Mouse (Mus musculus) kidney, postnatal 0 days (tissue): ENCODE results near the gene Lrmp. TPM values are rescaled to one million over a fixed set of nuclear protein-coding genes. Genes with fewer than 3 reads are reported as not detected.
A peak's percentile ranks its signal among the peaks of the same experiment; 100 is the strongest.

ENCODE experiments used
- ATAC-seq: fragments of 200-750 bp; cut with Nextera tagmentation; replicated peaks from 2 replicates; pipeline ENCODE4 v1.8.0; 2017; ENCODE audit warnings: low read depth, moderate number of reproducible peaks, moderate TSS enrichment, moderate library complexity; ENCODE audit not compliant: low FRiP score
- DNase-seq: peaks from one replicate; pipeline ENCODE4 v3.0.0-alpha.2; 2016; ENCODE audit warnings: low spot score
- H3K27ac ChIP-seq: fragments of 300-500 bp; sonication (generic); 2 replicates; pipeline ENCODE4 v1.5.1; 2014; ENCODE audit warnings: mild to moderate bottlenecking
- H3K27me3 ChIP-seq: fragments of 300-500 bp; sonication (generic); 2 replicates; pipeline ENCODE4 v1.6.1; 2014; ENCODE audit warnings: low read length, mixed read lengths; ENCODE audit not compliant: insufficient read depth
- H3K36me3 ChIP-seq: fragments of 300-500 bp; sonication (generic); 2 replicates; pipeline ENCODE4 v1.6.1; 2014; ENCODE audit warnings: low read length, mixed read lengths; ENCODE audit not compliant: insufficient read depth
- H3K4me1 ChIP-seq: fragments of 300-500 bp; sonication (generic); replicated peaks from 2 replicates; pipeline ENCODE4 v1.6.1; 2014; ENCODE audit warnings: antibody characterized with exemption, low read length, mixed read lengths; ENCODE audit not compliant: insufficient read depth
- H3K4me2 ChIP-seq: fragments of 300-500 bp; sonication (generic); 2 replicates; pipeline ENCODE4 v1.6.1; 2014; ENCODE audit warnings: mild to moderate bottlenecking, low read length, moderate library complexity, mixed read lengths
- H3K4me3 ChIP-seq: fragments of 300-500 bp; sonication (generic); replicated peaks from 2 replicates; pipeline ENCODE4 v1.5.1; 2014; ENCODE audit warnings: low read depth, low read length
- H3K9ac ChIP-seq: fragments of 300-500 bp; sonication (generic); 2 replicates; pipeline ENCODE4 v1.6.1; 2014; ENCODE audit warnings: low read depth, low read length
- H3K9me3 ChIP-seq: fragments of 300-500 bp; sonication (generic); replicated peaks from 2 replicates; pipeline ENCODE4 v1.6.1; 2016; ENCODE audit warnings: low read length, inconsistent platforms, mixed read lengths
- CTCF ChIP-seq: IDR thresholded peaks from 2 replicates; pipeline ENCODE4 v1.5.1; 2016; ENCODE audit warnings: antibody characterized with exemption, low read depth, mild to moderate bottlenecking, moderate library complexity
- WGBS: fragments of 180-500 bp; shearing (Covaris S2); extraction: QIAGEN DNeasy Blood & Tissue Kit; methylation state at CpG from one replicate; pipeline ENCODE4 v1.1.7; 2014; 5-methylcytosine and 5-hydroxymethylcytosine counted together
- polyA plus RNA-seq: library from polyadenylated mRNA; unstranded; fragments of >200 nt; fragmentation: Nextera tagmentation; extraction: Ambion mirVana; gene quantifications from 2 replicates; pipeline ENCODE4 v1.2.1, GENCODE M21; 2015

Gene Lrmp
- polyA plus RNA-seq, result 0.87 and 1.0 TPM in 2 replicates

GRCm38 (mm10) chr6:145115476-145116097 is at the start of gene Lrmp:
TSS of gene Lrmp (plus strand) at chr6:145115653.
- TF ChIP-seq CTCF, result no peak
- ATAC-seq (no peak), DNase-seq (no peak)
- Histone ChIP-seq H3K4me3 (no peak within 1 kb of the TSS), H3K4me2 (no peak within 1 kb of the TSS), H3K4me1 (no peaks in the 10 kb centered on the region), H3K9me3 (no peaks in the 10 kb centered on the region), H3K27ac (no peak within 1 kb of the TSS), H3K27me3 (no peaks in the 10 kb centered on the region), H3K36me3 (no peaks in the 10 kb centered on the region), H3K9ac (no peak within 1 kb of the TSS)
- 78% methylated on average over 6 of the region's 6 CpGs for WGBS

DNA sequence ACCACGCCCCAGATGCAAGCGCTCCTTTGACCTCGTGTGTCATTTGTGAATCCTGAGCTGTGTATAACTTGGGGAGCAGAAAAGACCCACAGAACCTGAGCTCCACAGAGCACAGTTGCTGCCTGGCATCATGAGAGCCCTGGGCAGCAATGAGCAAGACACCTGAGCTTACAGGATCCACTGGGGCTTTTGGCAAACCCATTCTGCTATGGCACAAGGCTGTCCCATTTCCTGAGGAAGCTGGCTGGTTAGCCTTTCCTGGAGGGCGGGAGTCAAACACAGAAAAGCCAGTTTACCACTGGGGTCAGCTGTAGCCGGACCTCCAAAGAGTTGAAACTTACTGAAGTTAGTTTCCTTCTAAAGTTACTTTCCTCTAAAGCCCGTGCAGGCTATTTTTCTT is 49.0 kb upstream of the Lrmp start:
- DNase-seq (no peak), ATAC-seq (no peak)
- Histone ChIP-seq H3K27me3 (no peaks in the 10 kb centered on the region), H3K4me1 (no peaks in the 10 kb centered on the region), H3K4me3 (no peak overlapping the region), H3K36me3 (no peaks in the 10 kb centered on the region), H3K9ac (no peak overlapping the region), H3K4me2 (no peak overlapping the region), H3K27ac (no peak overlapping the region), H3K9me3 (no peaks in the 10 kb centered on the region)
- WGBS, result 53% methylated on average over 6 of the region's 6 CpGs
- no peak for TF ChIP-seq CTCF

DNA sequence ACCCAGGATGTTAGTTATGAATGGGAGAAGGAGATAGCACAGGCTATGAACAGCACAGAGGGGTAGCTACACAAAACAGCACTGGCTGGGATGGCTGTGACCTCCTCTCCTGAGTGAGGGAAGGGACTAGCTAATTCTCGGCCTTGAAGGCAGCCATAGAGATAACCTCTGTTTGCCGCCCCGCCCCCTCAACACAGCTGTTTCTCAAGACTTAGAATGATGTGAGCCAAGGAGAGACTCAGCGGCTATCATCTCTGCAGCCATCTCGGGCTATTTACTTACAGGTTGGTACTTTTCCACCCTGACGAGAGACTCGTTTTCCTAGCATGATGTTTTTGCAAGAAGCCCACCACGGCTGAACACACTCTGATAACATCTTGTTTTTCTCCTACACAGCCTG is 47.8 kb upstream of the Lrmp start:
- Histone ChIP-seq H3K27ac (no peak overlapping the region), H3K9ac (no peak overlapping the region), H3K36me3 (no peaks in the 10 kb centered on the region), H3K4me2 (no peak overlapping the region), H3K9me3 (no peaks in the 10 kb centered on the region), H3K27me3 (no peaks in the 10 kb centered on the region), H3K4me3 (no peak overlapping the region), H3K4me1 (no peaks in the 10 kb centered on the region)
- ATAC-seq (no peak), DNase-seq (no peak)
- no peak for TF ChIP-seq CTCF
- WGBS, result 76% methylated on average over 8 of the region's 8 CpGs

DNA sequence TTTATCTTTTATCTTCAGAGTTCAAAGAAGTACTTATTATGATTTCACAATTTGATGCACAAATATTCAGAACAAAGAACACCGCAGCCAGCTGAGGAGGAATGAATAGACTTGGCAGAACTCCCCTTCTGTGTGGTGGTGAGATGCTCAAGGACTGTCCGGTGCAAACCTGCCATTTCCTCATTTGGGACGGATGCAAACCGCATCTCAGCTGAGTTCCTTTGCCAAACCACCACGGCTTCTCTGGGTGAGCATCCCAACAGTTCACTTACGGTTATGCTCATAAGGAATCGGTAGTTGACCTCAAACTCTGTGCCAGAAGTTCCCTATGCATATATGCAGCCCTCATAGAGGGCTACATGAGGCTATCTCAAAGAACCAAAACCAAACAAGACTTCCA is 46.1 kb upstream of the Lrmp start:
- no peak overlapping the region for H3K27ac ChIP-seq
- no peak overlapping the region for H3K4me2 ChIP-seq
- no peak overlapping the region for H3K9ac ChIP-seq
- ATAC-seq, result no peak
- no peak for TF ChIP-seq CTCF
- H3K27me3 ChIP-seq, result no peaks in the 10 kb centered on the region
- DNase-seq, result no peak
- H3K4me3 ChIP-seq, result no peak overlapping the region
- H3K36me3 ChIP-seq, result no peaks in the 10 kb centered on the region
- WGBS, result 95% methylated on average over 7 of the region's 7 CpGs
- H3K4me1 ChIP-seq, result no peaks in the 10 kb centered on the region
- no peaks in the 10 kb centered on the region for H3K9me3 ChIP-seq

DNA sequence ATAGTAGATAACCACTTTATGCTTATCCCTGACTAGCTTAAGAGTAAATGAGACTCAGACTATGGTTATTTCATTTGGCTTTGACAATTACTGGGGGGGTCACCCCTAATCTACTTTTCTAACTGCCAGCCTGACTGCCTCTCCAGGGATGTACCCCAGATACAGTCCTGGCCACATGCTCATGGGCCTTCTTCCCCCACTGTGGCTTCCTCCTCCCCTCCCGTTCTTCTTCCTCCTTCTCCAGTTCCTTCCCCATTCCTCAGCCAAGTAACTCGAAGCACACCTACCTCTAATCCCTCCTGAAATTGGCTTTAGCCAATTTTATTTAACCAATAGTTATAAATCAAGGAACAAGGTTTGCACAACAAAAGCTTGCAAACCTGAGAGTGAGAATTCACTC is 45.5 kb upstream of the Lrmp start:
- DNase-seq (no peak), ATAC-seq (no peak)
- H3K9me3 ChIP-seq, result no peaks in the 10 kb centered on the region
- H3K4me1 ChIP-seq, result no peaks in the 10 kb centered on the region
- no peaks in the 10 kb centered on the region for H3K27me3 ChIP-seq
- no peak overlapping the region for H3K27ac ChIP-seq
- WGBS, result 60% methylated on average over 2 of the region's 2 CpGs
- no peak overlapping the region for H3K9ac ChIP-seq
- no peak for TF ChIP-seq CTCF
- no peak overlapping the region for H3K4me3 ChIP-seq
- H3K36me3 ChIP-seq, result no peaks in the 10 kb centered on the region
- no peak overlapping the region for H3K4me2 ChIP-seq

DNA sequence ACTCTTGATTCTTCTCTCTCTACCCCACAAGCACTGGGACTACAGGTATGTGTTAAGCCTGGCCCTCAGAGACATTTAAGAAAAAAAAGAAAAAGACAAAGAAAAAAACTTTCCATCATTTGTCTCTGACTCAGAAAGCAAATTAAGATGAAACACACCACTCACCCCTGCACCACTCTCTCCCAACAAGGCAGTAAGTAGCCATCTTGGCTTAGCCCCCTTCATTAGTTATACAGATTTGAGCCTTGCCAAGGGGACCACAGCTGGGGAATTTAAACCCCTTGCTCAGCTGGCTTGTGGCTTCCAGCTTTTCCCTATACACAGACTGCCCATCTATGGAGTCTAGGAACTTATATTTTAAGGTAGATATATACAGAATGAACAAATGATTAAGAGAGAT is 41.0 kb upstream of the Lrmp start:
- H3K27ac ChIP-seq, result no peak overlapping the region
- H3K4me1 ChIP-seq, result no peaks in the 10 kb centered on the region
- no peak overlapping the region for H3K4me2 ChIP-seq
- H3K36me3 ChIP-seq, result no peaks in the 10 kb centered on the region
- TF ChIP-seq CTCF, result no peak
- DNase-seq, result no peak
- no peaks in the 10 kb centered on the region for H3K9me3 ChIP-seq
- H3K9ac ChIP-seq, result no peak overlapping the region
- peaks cover 4% of the 10 kb centered on the region; the same call in 1 of the 2 replicates for H3K27me3 ChIP-seq
- no peak overlapping the region for H3K4me3 ChIP-seq
- no peak for ATAC-seq

GRCm38 (mm10) chr6:145075088-145075547 is 40.3 kb upstream of the Lrmp start:
- peak overlapping the region; percentile 35 for H3K4me3 ChIP-seq
- peak overlapping the region; percentile 70 for H3K4me2 ChIP-seq
- no peak overlapping the region for H3K27ac ChIP-seq
- no peak overlapping the region for H3K9ac ChIP-seq
- H3K36me3 ChIP-seq, result no peaks in the 10 kb centered on the region
- 2% methylated on average over 20 of the region's 20 CpGs for WGBS
- H3K27me3 ChIP-seq, result peaks cover 4% of the 10 kb centered on the region; the same call in 1 of the 2 replicates
- H3K9me3 ChIP-seq, result no peaks in the 10 kb centered on the region
- no peak for TF ChIP-seq CTCF
- peak; percentile 40 for DNase-seq
- no peaks in the 10 kb centered on the region for H3K4me1 ChIP-seq
- ATAC-seq, result no peak
